Mouse (Mus musculus): ENCODE data around the gene Rgl1.

DNA sequence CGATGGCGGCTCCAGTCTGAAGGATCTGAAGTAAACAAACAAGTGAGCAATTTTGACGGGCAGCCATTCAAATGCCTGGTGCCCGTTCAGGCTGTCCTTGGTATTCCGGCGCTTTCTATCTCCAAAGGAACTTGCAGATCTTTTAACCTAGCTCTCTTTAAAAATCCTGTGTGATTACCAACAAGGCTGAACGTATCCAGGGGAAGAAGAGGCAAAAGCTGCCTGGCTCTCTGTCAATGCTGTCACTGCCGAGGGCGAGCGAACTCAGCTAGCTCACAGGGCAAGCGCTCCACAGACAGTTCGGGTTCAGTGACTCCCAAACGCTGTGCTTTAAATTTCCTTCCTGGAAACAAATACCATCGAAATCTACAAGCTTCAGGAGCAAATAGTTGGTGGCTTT lies 158.4 kb downstream of the Rgl1 start:
- TF ChIP-seq CTCF (conservative IDR thresholded peaks at IDR 0.05; ENCODE audit: insufficient read depth, insufficient read length, low read depth, low read length) (no peak), POLR2A (IDR thresholded peaks at IDR 0.05; ENCODE audit: low read depth, low read length) (no peak)
